Mouse (Mus musculus) v-Abl transformed pro-B cells (cell line): Measurements from ENCODE around the gene Gm12794.
"Not testable (repeated sequence)": the region's sequence is repeated elsewhere in the genome, so short reads cannot be mapped to it uniquely, and the experiment has no call there.

ENCODE experiments used
- in situ Hi-C, 2 experiments: fragments of 400-800 bp; cut with MboI; formaldehyde crosslinking; loops; one replicate each; pipeline ENCODE4 v1.15.1; 2025; ENCODE audit not compliant: unreplicated experiment in 2 of 2

The Gm12794 gene

DNA sequence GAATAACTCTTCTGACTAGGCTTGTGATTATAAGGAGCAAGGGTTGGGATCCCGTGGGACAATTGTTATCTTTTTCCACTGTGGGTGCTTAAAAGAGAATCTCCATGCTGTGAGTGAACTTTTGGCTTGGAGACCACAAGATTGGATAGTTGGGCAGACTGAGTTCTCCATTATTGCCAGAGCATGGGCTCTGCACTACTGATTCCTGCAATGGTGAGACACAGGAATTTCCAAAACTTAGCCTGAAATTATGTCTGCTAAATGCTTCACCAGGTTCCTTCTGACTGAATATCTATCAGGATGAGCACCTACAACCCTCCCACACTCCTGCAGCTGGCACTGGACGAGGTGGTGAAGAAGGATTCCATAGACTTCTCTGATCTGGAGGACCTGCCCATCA is at the start of gene Gm12794:
TSS of gene Gm12794 (plus strand) at position 301 of the 400 bp plus-strand sequence.
- in situ Hi-C loops, result not testable (repeated sequence)

DNA sequence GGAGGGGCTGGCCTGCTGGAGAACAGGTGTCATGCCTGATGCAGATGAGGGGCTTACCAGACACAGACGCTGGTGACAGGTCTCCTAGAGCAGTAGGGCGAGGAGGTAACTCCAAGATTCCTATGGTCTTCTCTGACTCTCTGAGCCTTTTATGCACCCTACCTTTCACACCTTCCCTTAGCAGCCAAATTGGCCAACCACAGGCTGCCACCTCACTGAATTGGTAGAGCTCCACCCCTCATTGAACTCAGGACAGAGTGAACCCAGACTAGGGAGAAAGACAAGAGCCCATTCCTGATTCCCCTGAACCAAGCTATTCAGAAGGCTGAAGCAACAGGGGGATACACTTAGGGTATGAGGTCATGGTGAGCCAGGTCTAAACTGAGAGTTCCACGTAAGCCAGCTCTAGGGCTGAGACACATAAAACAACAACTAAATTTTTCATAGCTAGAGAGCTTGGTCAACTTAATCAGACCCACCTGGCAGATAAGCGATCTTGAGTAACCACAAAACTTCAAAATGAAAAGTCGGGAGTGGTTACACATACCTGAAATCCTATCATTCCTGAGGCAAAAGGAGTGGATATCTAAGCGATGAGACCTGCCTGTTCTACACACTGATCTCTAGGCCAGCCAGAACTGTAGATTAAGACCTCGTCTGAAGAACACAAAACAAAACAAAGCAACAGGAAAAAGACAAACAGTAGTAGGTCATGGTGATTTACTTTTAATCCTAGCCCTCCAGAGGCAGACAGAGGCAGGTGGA is 46.4 kb upstream of the Gm12794 start, which contains the start of gene C130073F10Rik:
TSS of gene C130073F10Rik (minus strand) at position 134 of the 765 bp plus-strand sequence.
- in situ Hi-C loops, result no loop called here

DNA sequence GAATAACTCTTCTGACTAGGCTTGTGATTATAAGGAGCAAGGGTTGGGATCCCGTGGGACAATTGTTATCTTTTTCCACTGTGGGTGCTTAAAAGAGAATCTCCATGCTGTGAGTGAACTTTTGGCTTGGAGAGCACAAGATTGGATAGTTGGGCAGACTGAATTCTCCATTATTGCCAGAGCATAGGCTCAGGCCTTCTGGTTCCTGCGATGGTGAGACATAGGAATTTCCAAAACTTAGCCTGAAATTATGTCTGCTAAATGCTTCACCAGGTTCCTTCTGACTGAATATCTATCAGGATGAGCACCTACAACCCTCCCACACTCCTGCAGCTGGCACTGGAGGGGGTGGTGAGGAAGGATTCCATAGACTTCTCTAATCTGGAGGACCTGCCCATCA is 31.4 kb upstream of the Gm12794 start, which contains the start of gene Gm12800:
TSS of gene Gm12800 (plus strand) at position 301 of the 400 bp plus-strand sequence.
- in situ Hi-C loops, result not testable (repeated sequence)

GRCm38 (mm10) chr4:101980949-101981348 is 40.7 kb downstream of the Gm12794 start, which contains the start of gene Gm12790:
Gene Gm12790, minus strand, starts transcription at chr4:101981049.
- in situ Hi-C loops, result loop anchor here in 1 of 2 experiments (25.0 kb wide), 1 partner anchor 319 kb away; no protein-coding TSS in a partner anchor

GRCm38 (mm10) chr4:101985678-101986077 is 45.5 kb downstream of the Gm12794 start:
- in situ Hi-C loops, result loop anchor here in 1 of 2 experiments (25.0 kb wide), 1 partner anchor 323 kb away; no protein-coding TSS in a partner anchor

GRCm38 (mm10) chr4:101986326-101986725 is 46.1 kb downstream of the Gm12794 start, which contains the start of gene Gm12789:
Gene Gm12789, plus strand, starts transcription at chr4:101986626.
- in situ Hi-C loops, result loop anchor here in 1 of 2 experiments (25.0 kb wide), 1 partner anchor 324 kb away; no protein-coding TSS in a partner anchor
